Mouse (Mus musculus): ENCODE measurements around the gene Gm16429. TPM values are rescaled to one million over a fixed set of nuclear protein-coding genes. Genes with fewer than 3 reads are reported as not detected.
"Not testable (repeated sequence)": the region's sequence is repeated elsewhere in the genome, so short reads cannot be mapped to it uniquely, and the experiment has no call there.

Gene Gm16429
- not detected in 2 replicates for polyA plus RNA-seq (2014; fragmentation: Nextera tagmentation; extraction: Ambion mirVana)

- WGBS, result no CpG with 5 or more reads among the region's 1 CpGs
- H3K9me3 ChIP-seq (ENCODE audit: control insufficient read depth, low read length); H3K27me3 ChIP-seq (ENCODE audit: control insufficient read depth, insufficient read depth, low read length); H3K9ac ChIP-seq (ENCODE audit: low read length); H3K4me2 ChIP-seq (ENCODE audit: low read length); ATAC-seq (ENCODE audit: insufficient number of reproducible peaks, insufficient read depth, low FRiP score, low read depth); H3K27ac ChIP-seq (replicated peaks in 1 of 2; ENCODE audit: control insufficient read depth in 1 of 2, insufficient read depth in 1 of 2, low read depth in 2 of 2, low read length in 2 of 2); H3K36me3 ChIP-seq (ENCODE audit: control insufficient read depth, insufficient read depth, low read length); H3K4me1 ChIP-seq (ENCODE audit: control insufficient read depth in 2 of 2, insufficient read depth in 2 of 2, low read length in 2 of 2); H3K4me3 ChIP-seq (ENCODE audit: control insufficient read depth in 1 of 2, insufficient read depth in 1 of 2, low read depth in 1 of 2, low read length in 2 of 2): not testable (repeated sequence)
Measured at GRCm38 (mm10) chr5:93928952-93929351, at the start of gene Gm16429. Gm16429 (minus strand) TSS chr5:93929052.

Other genes starting within 250 kb of the Gm16429 start
- not detected in 2 replicates for gene Gm7792, start 85.3 kb downstream of the Gm16429 start, polyA plus RNA-seq (2014; fragmentation: Nextera tagmentation; extraction: Ambion mirVana)
- gene BC061212, start 141.5 kb upstream of the Gm16429 start, polyA plus RNA-seq (2014; fragmentation: Nextera tagmentation; extraction: Ambion mirVana), result not detected in 2 replicates
- gene Gm6351, start 147.3 kb upstream of the Gm16429 start, polyA plus RNA-seq (2014; fragmentation: Nextera tagmentation; extraction: Ambion mirVana), result not detected in 2 replicates

All from heart, embryonic 14.5 days (tissue).